Mouse (Mus musculus) testis, adult 2 months (tissue): ENCODE results near the gene Ccdc77. TPM values are rescaled to one million over a fixed set of nuclear protein-coding genes. Genes with fewer than 3 reads are reported as not detected.
A peak's percentile ranks its signal among the peaks of the same experiment; 100 is the strongest.
"Not testable (repeated sequence)": the region's sequence is repeated elsewhere in the genome, so short reads cannot be mapped to it uniquely, and the experiment has no call there.

Source experiments
- H3K27ac ChIP-seq: fragments of 200-500 bp; 2 replicates; pipeline ENCODE4 v1.5.1; 2012; ENCODE audit warnings: low read depth, low read length; ENCODE audit not compliant: control insufficient read depth, insufficient read depth
- H3K27me3 ChIP-seq: fragments of 200-500 bp; 2 replicates; pipeline ENCODE4 v1.6.1; 2012; ENCODE audit warnings: mild to moderate bottlenecking, low read length, moderate library complexity; ENCODE audit not compliant: control insufficient read depth, insufficient read depth
- H3K36me3 ChIP-seq: fragments of 200-500 bp; 2 replicates; pipeline ENCODE4 v1.6.1; 2012; ENCODE audit warnings: mild to moderate bottlenecking, low read length; ENCODE audit not compliant: control insufficient read depth, insufficient read depth
- H3K4me1 ChIP-seq: fragments of 200-500 bp; 2 replicates; pipeline ENCODE4 v1.6.1; 2012; ENCODE audit warnings: low read length; ENCODE audit not compliant: control insufficient read depth, insufficient read depth
- H3K4me3 ChIP-seq: fragments of 200-500 bp; 2 replicates; pipeline ENCODE4 v1.5.1; 2012; ENCODE audit warnings: low read depth, mild to moderate bottlenecking, low read length, moderate library complexity, mixed read lengths; ENCODE audit not compliant: control insufficient read depth
- CTCF ChIP-seq: fragments of 200-500 bp; IDR thresholded peaks from 2 replicates; pipeline ENCODE4 v1.5.1; 2012; ENCODE audit warnings: low read depth, mild to moderate bottlenecking, inconsistent platforms, low read length, moderate library complexity; ENCODE audit not compliant: control insufficient read depth, insufficient read depth, insufficient replicate concordance
- POLR2A ChIP-seq: fragments of 200-500 bp; IDR thresholded peaks from 2 replicates; pipeline ENCODE4 v1.6.1; 2012; ENCODE audit warnings: low read depth, mild to moderate bottlenecking, inconsistent platforms, low read length, moderate library complexity; ENCODE audit not compliant: control insufficient read depth
- polyA plus RNA-seq: library from polyadenylated mRNA; depleted of rRNA; stranded (reverse); fragments of >200 nt; gene quantifications from 2 replicates; pipeline ENCODE4 v1.2.3, GENCODE M21; 2012

The Ccdc77 gene
- polyA plus RNA-seq, 1 experiment, result 10.3 TPM

- Histone ChIP-seq H3K36me3 (no peaks in the 10 kb centered on the region), H3K27ac (no peak overlapping the region), H3K4me3 (no peak overlapping the region), H3K4me1 (no peaks in the 10 kb centered on the region), H3K27me3 (no peaks in the 10 kb centered on the region)
- TF ChIP-seq POLR2A, result no peak
- no peak for TF ChIP-seq CTCF
Observed at GRCm38 (mm10) chr6:120309787-120310186, 54.4 kb downstream of the Ccdc77 start.

- Histone ChIP-seq H3K36me3 (no peaks in the 10 kb centered on the region), H3K4me1 (no peaks in the 10 kb centered on the region), H3K27me3 (no peaks in the 10 kb centered on the region), H3K27ac (no peak overlapping the region), H3K4me3 (no peak overlapping the region)
- TF ChIP-seq CTCF (no peak), POLR2A (no peak)
Observed at GRCm38 (mm10) chr6:120309338-120309737, 54.8 kb downstream of the Ccdc77 start.

GRCm38 (mm10) chr6:120306859-120307594 is 57.1 kb downstream of the Ccdc77 start:
- Histone ChIP-seq H3K4me3 (no peak overlapping the region), H3K36me3 (no peaks in the 10 kb centered on the region), H3K27me3 (no peaks in the 10 kb centered on the region), H3K27ac (no peak overlapping the region), H3K4me1 (peaks cover 3% of the 10 kb centered on the region; the same call in 1 of the 2 replicates)
- TF ChIP-seq CTCF (no peak), POLR2A (no peak)

GRCm38 (mm10) chr6:120302755-120303316 is 61.3 kb downstream of the Ccdc77 start:
- TF ChIP-seq CTCF, result no peak
- TF ChIP-seq POLR2A, result no peak
- no peak overlapping the region for H3K4me3 ChIP-seq
- no peaks in the 10 kb centered on the region for H3K27me3 ChIP-seq
- H3K27ac ChIP-seq, result no peak overlapping the region
- H3K36me3 ChIP-seq, result no peaks in the 10 kb centered on the region
- H3K4me1 ChIP-seq, result peaks cover 3% of the 10 kb centered on the region; the same call in 1 of the 2 replicates

DNA sequence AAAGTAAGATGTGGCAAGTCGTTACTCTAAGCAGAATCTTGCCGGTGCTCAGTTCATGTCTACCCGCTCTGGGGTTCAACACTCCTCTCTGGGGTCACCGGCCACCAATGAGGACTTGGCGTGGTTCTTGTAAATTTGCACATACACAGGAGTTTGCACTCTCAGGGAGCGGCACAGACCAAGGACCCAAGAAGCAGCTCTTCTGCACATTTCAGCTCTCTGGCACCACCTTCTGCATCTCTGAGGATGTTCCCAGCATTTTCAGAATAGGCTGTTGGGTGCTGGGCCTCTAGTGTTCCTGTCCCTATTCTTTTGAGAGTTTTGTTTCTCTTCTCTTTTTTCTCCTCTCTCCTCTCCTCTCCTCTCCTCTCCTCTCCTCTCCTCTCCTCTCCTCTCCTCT is 63.0 kb downstream of the Ccdc77 start:
- H3K4me3 ChIP-seq, result no peak overlapping the region
- TF ChIP-seq POLR2A, result no peak
- TF ChIP-seq CTCF, result peak; percentile 44; the same call in 1 of the 2 replicates
- no peaks in the 10 kb centered on the region for H3K36me3 ChIP-seq
- H3K4me1 ChIP-seq, result peaks cover 3% of the 10 kb centered on the region; the same call in 1 of the 2 replicates
- no peak overlapping the region for H3K27ac ChIP-seq
- H3K27me3 ChIP-seq, result no peaks in the 10 kb centered on the region

DNA sequence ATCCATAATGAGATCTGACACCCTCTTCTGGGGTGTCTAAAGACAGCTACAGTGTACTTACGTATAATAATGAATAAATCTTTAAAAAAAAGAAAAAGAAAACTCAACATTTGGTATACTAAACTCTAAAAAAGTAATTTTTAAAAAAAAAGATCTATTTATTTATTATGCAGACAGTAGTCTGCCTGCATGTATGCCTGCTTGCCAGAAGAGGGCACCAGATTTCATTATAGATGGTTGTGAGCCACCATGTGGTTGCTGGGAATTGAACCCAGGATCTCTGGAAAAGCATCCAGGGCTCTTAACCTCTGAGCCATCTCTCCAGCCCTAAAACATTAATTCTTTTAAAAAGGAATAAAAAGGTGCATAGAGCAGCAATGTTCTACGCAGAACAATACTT is 67.6 kb downstream of the Ccdc77 start:
- not testable (repeated sequence) for H3K4me3 ChIP-seq, H3K4me1 ChIP-seq, H3K27me3 ChIP-seq, H3K27ac ChIP-seq, H3K36me3 ChIP-seq

- Histone ChIP-seq H3K27me3 (no peaks in the 10 kb centered on the region), H3K27ac (no peak overlapping the region), H3K36me3 (no peaks in the 10 kb centered on the region), H3K4me1 (peaks cover 5% of the 10 kb centered on the region), H3K4me3 (peak overlapping the region; percentile 83)
- TF ChIP-seq CTCF (no peak), POLR2A (no peak)
Observed at GRCm38 (mm10) chr6:120294785-120295133, 69.4 kb downstream of the Ccdc77 start.
